In the genomic region with DNA sequence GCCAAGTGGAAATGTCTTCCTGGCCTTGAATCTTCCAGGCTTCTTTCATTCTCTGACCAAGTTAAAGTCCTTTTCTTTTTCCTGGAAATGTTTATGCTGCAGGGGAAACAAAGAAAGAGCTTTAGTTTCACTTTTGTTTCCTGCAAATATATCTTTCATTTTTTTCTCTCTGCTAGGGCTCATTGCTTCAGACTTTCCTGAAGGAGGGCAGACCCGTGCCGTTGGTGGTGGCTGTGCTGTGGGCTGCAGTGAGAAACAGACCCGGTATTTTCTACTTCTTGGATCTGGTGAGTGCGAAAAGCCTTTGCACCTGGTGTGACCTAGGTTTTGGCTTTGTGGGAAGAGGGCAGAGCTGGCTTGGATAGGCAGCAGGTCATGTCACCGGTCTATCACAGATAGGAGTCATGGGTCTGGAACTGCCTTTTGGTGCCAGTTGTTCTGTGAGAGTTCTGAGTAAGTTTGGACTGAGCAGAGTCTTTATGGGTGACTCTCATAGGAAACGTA, we compare ENCODE assay signal across 12 mouse cellular contexts. TPM values are rescaled to one million over a fixed set of nuclear protein-coding genes. Genes with fewer than 3 reads are reported as not detected.
DNase-seq lines count a peak whose midpoint lies in the region; ATAC-seq and TF ChIP-seq lines count a peak whose summit lies in the region.
"Had no signal": no experiment of that assay in that cellular context is flagged by ENCODE, and none has a peak within 500 bp of the region (broad histone marks: within the 10 kb centered on the region; RNA-seq: fewer than 3 reads in every experiment).

No protein-coding gene starts in this region.

- DNase-seq in lung, postnatal 0 days (ENCODE audit: low spot score): peak; percentile 41
- DNase-seq in lung, postnatal 25 days (ENCODE audit: low spot score): no peak
- DNase-seq in adipocyte (ENCODE audit: low spot score): peak; percentile 28
- DNase-seq in left cerebral cortex, postnatal 36 days (ENCODE audit: low spot score in 2 of 2): no peak
- DNase-seq in embryo, embryonic 10.5 days (ENCODE audit: low spot score): no peak
- no peak for DNase-seq in heart, postnatal 25 days (ENCODE audit: low spot score)
- DNase-seq: cerebellum, adult 2 months had no signal

- peaks cover 10% of the 10 kb centered on the region; the same call in 1 of the 2 replicates for H3K4me1 ChIP-seq in lung, postnatal 0 days (ENCODE audit: insufficient read depth, low read depth, low read length)
- H3K4me1 ChIP-seq in intestine, postnatal 0 days (replicated peaks; ENCODE audit: control insufficient read depth, insufficient read depth, low read length): peaks cover 12% of the 10 kb centered on the region; the same call in 1 of the 2 replicates
- peaks cover 8% of the 10 kb centered on the region for H3K4me1 ChIP-seq in stomach, embryonic 16.5 days (ENCODE audit: control insufficient read depth, insufficient read depth, low read length)
- H3K4me1 ChIP-seq: hindbrain, embryonic 15.5 days had no signal

- TF ChIP-seq CTCF in lung, postnatal 0 days (IDR thresholded peaks at IDR 0.05): no peak
- TF ChIP-seq CTCF in intestine, postnatal 0 days (IDR thresholded peaks at IDR 0.05; ENCODE audit: low read depth): no peak

- H3K4me2 ChIP-seq in lung, postnatal 0 days (replicated peaks; ENCODE audit: low read depth, low read length): peak overlapping the region; percentile 46
- peak overlapping the region; percentile 67 for H3K4me2 ChIP-seq in intestine, postnatal 0 days (replicated peaks; ENCODE audit: low read depth)
- peak overlapping the region; percentile 5; the same call in 1 of the 2 replicates for H3K4me2 ChIP-seq in stomach, embryonic 16.5 days (ENCODE audit: low read depth, low read length)
- H3K4me2 ChIP-seq: hindbrain, embryonic 15.5 days; stomach, embryonic 15.5 days had no signal

- no peaks in the 10 kb centered on the region for H3K27me3 ChIP-seq in lung, postnatal 0 days (replicated peaks; ENCODE audit: insufficient read depth, low read length)
- no peaks in the 10 kb centered on the region for H3K27me3 ChIP-seq in intestine, postnatal 0 days (replicated peaks; ENCODE audit: control insufficient read depth, insufficient read depth, low read length)
- H3K27me3 ChIP-seq in stomach, embryonic 16.5 days (ENCODE audit: control insufficient read depth, insufficient read depth, low read length): no peaks in the 10 kb centered on the region
- H3K27me3 ChIP-seq: hindbrain, embryonic 15.5 days; stomach, embryonic 15.5 days had no signal

- no peaks in the 10 kb centered on the region for H3K9me3 ChIP-seq in lung, postnatal 0 days (ENCODE audit: low read length)
- no peaks in the 10 kb centered on the region for H3K9me3 ChIP-seq in intestine, postnatal 0 days (ENCODE audit: control insufficient read depth)
- H3K9me3 ChIP-seq in stomach, embryonic 16.5 days (replicated peaks; ENCODE audit: control insufficient read depth, low read length): no peaks in the 10 kb centered on the region
- H3K9me3 ChIP-seq: hindbrain, embryonic 15.5 days; stomach, embryonic 15.5 days had no signal

- no peaks in the 10 kb centered on the region for H3K36me3 ChIP-seq in lung, postnatal 0 days (ENCODE audit: insufficient read depth, low read length)
- H3K36me3 ChIP-seq in intestine, postnatal 0 days (ENCODE audit: control insufficient read depth, insufficient read depth): no peaks in the 10 kb centered on the region
- no peaks in the 10 kb centered on the region for H3K36me3 ChIP-seq in stomach, embryonic 16.5 days (ENCODE audit: control insufficient read depth, insufficient read depth, low read length)
- H3K36me3 ChIP-seq: hindbrain, embryonic 15.5 days; stomach, embryonic 15.5 days had no signal

- no peak for ATAC-seq in lung, postnatal 0 days
- no peak for ATAC-seq in intestine, postnatal 0 days
- ATAC-seq in stomach, embryonic 16.5 days (ENCODE audit: insufficient read depth, low FRiP score): no peak
- ATAC-seq: forebrain, embryonic 16.5 days had no signal

- peak overlapping the region; percentile 23; the same call in 1 of the 2 replicates for H3K9ac ChIP-seq in lung, postnatal 0 days (replicated peaks; ENCODE audit: low read depth)
- peak overlapping the region; percentile 43; the same call in 1 of the 2 replicates for H3K9ac ChIP-seq in intestine, postnatal 0 days (ENCODE audit: low read depth, low read length)
- 0 out of 2 replicates have a peak overlapping the region, but pooled peaks have one; percentile 9 for H3K9ac ChIP-seq in stomach, embryonic 16.5 days (ENCODE audit: low read length)
- H3K9ac ChIP-seq: hindbrain, embryonic 15.5 days; stomach, embryonic 15.5 days had no signal

- intact Hi-C loops in left cerebral cortex, postnatal 36 days (cut with DNase I): no loop called here
- intact Hi-C loops in heart, postnatal 25 days (cut with DNase I): loop anchor here (5.0 kb wide), 1 partner anchor 215 kb away; a partner anchor contains a TSS

- no peak for TF ChIP-seq EP300 in lung, postnatal 0 days (IDR thresholded peaks at IDR 0.05)

- WGBS in lung, postnatal 0 days: 58% methylated on average over 6 of the region's 6 CpGs
- WGBS in intestine, postnatal 0 days: 59% methylated on average over 6 of the region's 6 CpGs
- WGBS in stomach, embryonic 16.5 days: 67% methylated on average over 6 of the region's 6 CpGs

- peak overlapping the region; percentile 63 for H3K27ac ChIP-seq in lung, postnatal 0 days (ENCODE audit: low read length)
- H3K27ac ChIP-seq in intestine, postnatal 0 days (ENCODE audit: low read depth, low read length): peak overlapping the region; percentile 41; the same call in 1 of the 2 replicates
- H3K27ac ChIP-seq in stomach, embryonic 16.5 days (ENCODE audit: low read length): no peak overlapping the region
- H3K27ac ChIP-seq: hindbrain, embryonic 15.5 days; stomach, embryonic 15.5 days had no signal

- peak overlapping the region; percentile 19; the same call in 1 of the 2 replicates for H3K4me3 ChIP-seq in lung, postnatal 0 days (ENCODE audit: low read depth, low read length)
- peak overlapping the region; percentile 28; the same call in 1 of the 2 replicates for H3K4me3 ChIP-seq in intestine, postnatal 0 days (ENCODE audit: low read depth, low read length)
- H3K4me3 ChIP-seq in stomach, embryonic 16.5 days (replicated peaks; ENCODE audit: low read length): no peak overlapping the region
- H3K4me3 ChIP-seq: hindbrain, embryonic 15.5 days; stomach, embryonic 15.5 days had no signal

RNA-seq across cellular contexts. Expression of a gene that starts 10.5 kb away (rescaled TPM):
- polyA plus RNA-seq in lung, postnatal 0 days (2015; fragmentation: Nextera tagmentation; extraction: Ambion mirVana): 11.7 and 13.1 TPM in 2 replicates
- 29.2 and 29.5 TPM in 2 replicates for polyA plus RNA-seq in intestine, postnatal 0 days (2015; fragmentation: Nextera tagmentation; extraction: Ambion mirVana)
- 1.8 and 2.7 TPM in 2 replicates for polyA plus RNA-seq in stomach, embryonic 16.5 days (2015; fragmentation: Nextera tagmentation; extraction: Ambion mirVana)
- under 1 TPM in 1 of 2 experiments, not detected in 1; 0.74 TPM for total RNA-seq in left cerebral cortex, postnatal 36 days (2021)
- total RNA-seq in heart, postnatal 25 days (2021): 1 to 10 TPM; 1.3 to 3.0 TPM

RNA-seq across cellular contexts. Expression of a gene that starts 22.9 kb away (rescaled TPM):
- polyA plus RNA-seq in lung, postnatal 0 days (2015; fragmentation: Nextera tagmentation; extraction: Ambion mirVana): 4.7 and 4.9 TPM in 2 replicates
- 2.7 and 2.8 TPM in 2 replicates for polyA plus RNA-seq in intestine, postnatal 0 days (2015; fragmentation: Nextera tagmentation; extraction: Ambion mirVana)
- polyA plus RNA-seq in stomach, embryonic 16.5 days (2015; fragmentation: Nextera tagmentation; extraction: Ambion mirVana): 0.41 TPM in 1 of 2 replicates, not detected in the other
- under 1 TPM in 1 of 2 experiments, not detected in 1; 0.18 TPM for total RNA-seq in left cerebral cortex, postnatal 36 days (2021)
- 1 to 10 TPM in 1 of 2 experiments, under 1 TPM in 1; 0.55 to 1.7 TPM for total RNA-seq in heart, postnatal 25 days (2021)
- polyA plus RNA-seq: forebrain, embryonic 16.5 days; hindbrain, embryonic 15.5 days had no signal

RNA-seq across cellular contexts. Expression of a gene that starts 27.8 kb away (rescaled TPM):
- polyA plus RNA-seq in lung, postnatal 0 days (2015; fragmentation: Nextera tagmentation; extraction: Ambion mirVana): not detected in 2 replicates
- 0.04 TPM in 1 of 2 replicates, not detected in the other for polyA plus RNA-seq in intestine, postnatal 0 days (2015; fragmentation: Nextera tagmentation; extraction: Ambion mirVana)
- polyA plus RNA-seq in stomach, embryonic 16.5 days (2015; fragmentation: Nextera tagmentation; extraction: Ambion mirVana): not detected in 2 replicates
- total RNA-seq in left cerebral cortex, postnatal 36 days (2021): not detected
- 1 to 10 TPM; 1.3 to 1.7 TPM for total RNA-seq in heart, postnatal 25 days (2021)
- polyA plus RNA-seq: cerebellum, adult 2 months; forebrain, embryonic 16.5 days; hindbrain, embryonic 15.5 days; stomach, embryonic 15.5 days had no signal

RNA-seq across cellular contexts. Expression of a gene that starts 35.9 kb away (rescaled TPM):
- polyA plus RNA-seq in lung, postnatal 0 days (2015; fragmentation: Nextera tagmentation; extraction: Ambion mirVana): 1.8 and 3.0 TPM in 2 replicates
- polyA plus RNA-seq in intestine, postnatal 0 days (2015; fragmentation: Nextera tagmentation; extraction: Ambion mirVana): 0.48 and 0.61 TPM in 2 replicates
- polyA plus RNA-seq in stomach, embryonic 16.5 days (2015; fragmentation: Nextera tagmentation; extraction: Ambion mirVana): 1.1 and 1.3 TPM in 2 replicates
- total RNA-seq in left cerebral cortex, postnatal 36 days (2021): 1 to 10 TPM; 1.1 to 1.2 TPM
- 1 to 10 TPM; 5.6 to 7.0 TPM for total RNA-seq in heart, postnatal 25 days (2021)

RNA-seq across cellular contexts. Expression of a gene that starts 55.2 kb away (rescaled TPM):
- not detected in 2 replicates for polyA plus RNA-seq in lung, postnatal 0 days (2015; fragmentation: Nextera tagmentation; extraction: Ambion mirVana)
- not detected in 2 replicates for polyA plus RNA-seq in intestine, postnatal 0 days (2015; fragmentation: Nextera tagmentation; extraction: Ambion mirVana)
- polyA plus RNA-seq in stomach, embryonic 16.5 days (2015; fragmentation: Nextera tagmentation; extraction: Ambion mirVana): not detected in 2 replicates
- total RNA-seq in left cerebral cortex, postnatal 36 days (2021): not detected
- total RNA-seq in heart, postnatal 25 days (2021): not detected
- polyA plus RNA-seq: forebrain, embryonic 16.5 days; hindbrain, embryonic 15.5 days; stomach, embryonic 15.5 days had no signal

Comparison
In these comparisons a context has a peak if more than half of its experiments do, and no peak if none do; other contexts are left out.
1. DNase-seq: peak in lung, postnatal 0 days (single experiment) and adipocyte (single experiment); none in lung, postnatal 25 days (single experiment), left cerebral cortex, postnatal 36 days (0 of 2), embryo, embryonic 10.5 days (single experiment) and heart, postnatal 25 days (single experiment).
2. H3K4me2 ChIP-seq: peak in every context shown above with its lines; median percentile 67 in intestine, postnatal 0 days; 46 in lung, postnatal 0 days; 5 in stomach, embryonic 16.5 days.
3. Peak in every context shown above with its lines, with median percentiles within 50 percentile points of each other: H3K9ac ChIP-seq.